Mouse (Mus musculus) macrophage (primary cell): ENCODE results near the gene Fap. TPM values are rescaled to one million over a fixed set of nuclear protein-coding genes. Genes with fewer than 3 reads are reported as not detected.

ENCODE experiments used
- H3K27ac ChIP-seq: fragments of 350-480 bp; formaldehyde crosslinking; 2 replicates; pipeline ENCODE4 v1.9.0; 2021
- H3K36me3 ChIP-seq: fragments of 350-480 bp; formaldehyde crosslinking; 2 replicates; pipeline ENCODE4 v1.9.0; 2021; ENCODE audit errors: inconsistent target
- H3K4me3 ChIP-seq: fragments of 350-480 bp; formaldehyde crosslinking; 2 replicates; pipeline ENCODE4 v1.9.0; 2021; ENCODE audit errors: inconsistent target
- H3K79me2 ChIP-seq: fragments of 350-480 bp; formaldehyde crosslinking; 2 replicates; pipeline ENCODE4 v1.9.0; 2021; ENCODE audit errors: inconsistent target
- WGBS: methylation state at CpG from one replicate; pipeline ENCODE4 v1.1.7; 2026; ENCODE audit warnings: inconsistent platforms; ENCODE audit not compliant: missing documents; 5-methylcytosine and 5-hydroxymethylcytosine counted together
- polyA plus RNA-seq: library from polyadenylated mRNA; stranded (reverse); fragments of 250-400 nt; gene quantifications from 3 replicates; pipeline ENCODE4 v1.2.4, GENCODE M21; 2018; ENCODE audit warnings: inconsistent platforms

Fap gene
- polyA plus RNA-seq, 1 experiment from 2014 or later, result 0.22 TPM

DNA sequence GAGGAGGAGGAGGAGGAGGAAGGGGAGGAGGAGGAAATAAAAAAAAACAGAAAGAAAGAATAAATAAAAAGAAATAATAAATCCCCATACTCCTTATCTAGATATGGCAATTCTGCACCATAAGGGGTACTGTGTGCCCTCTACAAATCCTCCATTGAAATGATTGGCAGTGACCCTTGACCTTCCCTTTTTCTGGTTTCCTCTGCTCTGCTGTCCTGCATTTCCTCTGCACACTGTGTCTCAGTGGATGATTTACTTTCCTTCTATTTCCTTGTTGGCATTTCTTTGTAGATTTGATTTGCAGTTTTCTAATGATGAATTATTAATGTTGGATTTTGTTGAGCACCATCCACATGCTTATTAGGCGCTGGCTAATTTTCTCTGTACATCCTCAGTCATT lies 9.2 kb downstream of the Fap start:
- Histone ChIP-seq H3K79me2 (no peaks in the 10 kb centered on the region), H3K36me3 (no peaks in the 10 kb centered on the region), H3K4me3 (no peak overlapping the region), H3K27ac (no peak overlapping the region)
- 73% methylated on average over 1 of the region's 1 CpGs for WGBS

DNA sequence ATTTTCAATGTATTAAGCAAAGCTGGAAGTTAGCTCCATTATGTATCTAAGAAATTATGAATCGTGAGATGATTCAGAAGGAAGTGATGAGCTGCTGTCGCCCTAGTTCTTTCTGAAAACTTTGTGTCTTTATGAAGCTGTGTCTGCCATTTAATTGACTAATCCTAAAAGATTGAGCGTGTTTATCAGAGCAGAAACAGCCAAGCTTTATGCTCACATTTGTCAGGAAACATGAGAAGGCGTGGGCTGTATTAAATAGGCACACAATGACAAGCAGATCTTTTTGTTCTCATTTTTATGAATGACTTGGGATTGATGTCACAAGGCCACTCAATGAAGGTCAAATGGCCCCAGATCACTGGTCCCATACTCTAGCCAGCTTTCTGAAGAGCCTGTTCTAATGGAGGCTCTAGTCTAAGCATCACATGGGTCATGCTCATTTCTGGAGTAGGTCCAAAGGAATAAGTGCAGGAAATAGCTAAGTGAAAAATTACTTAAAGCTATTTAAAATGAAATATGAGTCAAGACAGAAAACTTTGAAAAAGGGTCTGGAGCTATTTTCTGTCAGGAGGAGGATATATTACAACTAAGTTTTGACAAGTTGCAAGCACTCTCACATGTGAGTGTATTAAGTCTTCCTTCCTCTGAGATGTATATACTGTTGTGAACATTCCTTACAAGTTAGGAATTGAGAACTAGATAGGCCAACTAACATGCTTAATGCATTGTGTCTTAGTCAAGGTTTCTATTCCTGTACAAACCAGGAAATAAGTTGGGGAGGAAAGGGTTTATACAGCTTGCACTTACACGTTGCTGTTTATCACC lies 11.0 kb downstream of the Fap start:
- H3K36me3 ChIP-seq, result no peaks in the 10 kb centered on the region
- H3K4me3 ChIP-seq, result no peak overlapping the region
- WGBS, result 73% methylated on average over 5 of the region's 5 CpGs

DNA sequence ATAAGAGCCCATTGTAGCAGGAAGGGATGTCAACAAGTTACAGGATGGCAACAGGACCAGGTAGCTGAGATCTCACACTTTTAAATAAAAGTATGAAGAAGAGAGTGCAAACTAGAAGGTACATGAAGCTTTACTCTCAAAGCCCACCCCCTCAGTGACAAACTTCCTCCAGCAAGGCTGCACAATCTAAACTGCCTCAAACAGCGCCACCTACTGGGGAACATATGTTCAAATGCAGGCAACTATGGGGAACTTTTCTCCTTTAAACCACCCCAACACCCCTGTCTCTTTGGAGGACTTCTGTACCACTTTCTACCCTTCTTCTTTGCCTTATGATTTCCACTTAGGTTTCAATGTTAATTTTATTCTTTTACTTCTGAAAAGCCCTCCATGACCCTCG lies 16.5 kb downstream of the Fap start:
- Histone ChIP-seq H3K27ac (no peak overlapping the region), H3K4me3 (no peak overlapping the region), H3K36me3 (no peaks in the 10 kb centered on the region), H3K79me2 (no peaks in the 10 kb centered on the region)
- WGBS, result 100% methylated on average over 2 of the region's 2 CpGs

More for the DNA sequence above, 11.0 kb downstream of the Fap start:
- Histone ChIP-seq H3K27ac (no peak overlapping the region), H3K79me2 (no peaks in the 10 kb centered on the region)

DNA sequence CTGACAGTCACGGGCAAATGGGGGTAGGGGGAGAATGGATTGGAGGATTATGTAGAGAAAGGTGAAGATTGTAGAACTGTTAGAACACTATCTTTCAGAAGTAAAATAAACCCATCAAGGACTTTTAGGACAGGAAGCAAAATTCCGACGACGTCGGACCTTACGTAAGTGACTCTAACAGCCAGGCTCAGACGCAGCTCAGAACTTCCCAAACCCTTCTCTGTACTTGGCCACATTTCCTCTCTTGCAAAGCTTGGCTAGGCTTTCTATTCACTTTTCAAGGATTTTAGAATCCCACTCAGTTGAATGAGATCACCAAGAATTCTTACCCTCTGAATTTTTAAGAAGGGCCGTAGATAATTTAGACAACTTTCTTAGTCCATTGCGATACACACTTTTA lies 17.5 kb downstream of the Fap start:
- Histone ChIP-seq H3K4me3 (no peak overlapping the region), H3K36me3 (no peaks in the 10 kb centered on the region)
- WGBS, result 92% methylated on average over 9 of the region's 9 CpGs

DNA sequence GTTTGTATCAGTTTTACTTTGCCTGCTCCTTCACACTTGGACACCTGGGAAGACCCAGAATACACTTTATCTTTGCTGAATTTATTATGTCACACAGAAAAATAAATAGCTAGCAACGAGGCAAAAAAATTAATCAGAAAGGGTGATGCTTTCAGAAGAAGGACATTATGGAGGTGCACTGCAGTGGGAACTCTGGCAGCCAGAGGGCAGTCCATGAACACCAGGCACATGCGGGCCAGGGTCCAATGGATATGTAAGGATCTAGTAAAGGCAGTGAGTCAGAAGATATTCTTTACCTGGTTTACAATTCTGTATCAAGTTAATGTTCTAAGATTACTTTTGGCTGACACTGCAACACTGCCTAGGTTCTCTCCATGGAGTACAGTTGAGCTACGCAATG lies 24.2 kb downstream of the Fap start:
- no peak overlapping the region for H3K4me3 ChIP-seq
- H3K27ac ChIP-seq, result no peak overlapping the region
- WGBS, result 69% methylated on average over 3 of the region's 3 CpGs
- H3K36me3 ChIP-seq, result no peaks in the 10 kb centered on the region
- H3K79me2 ChIP-seq, result no peaks in the 10 kb centered on the region

More for the DNA sequence above, 17.5 kb downstream of the Fap start:
- H3K27ac ChIP-seq, result no peak overlapping the region
- H3K79me2 ChIP-seq, result no peaks in the 10 kb centered on the region

- no peak overlapping the region for H3K27ac ChIP-seq
- 81% methylated on average over 4 of the region's 4 CpGs for WGBS
- H3K36me3 ChIP-seq, result no peaks in the 10 kb centered on the region
- no peaks in the 10 kb centered on the region for H3K79me2 ChIP-seq
- H3K4me3 ChIP-seq, result no peak overlapping the region
These were observed 24.7 kb downstream of the Fap start for GRCm38 (mm10) chr2:62549131-62549530.

DNA sequence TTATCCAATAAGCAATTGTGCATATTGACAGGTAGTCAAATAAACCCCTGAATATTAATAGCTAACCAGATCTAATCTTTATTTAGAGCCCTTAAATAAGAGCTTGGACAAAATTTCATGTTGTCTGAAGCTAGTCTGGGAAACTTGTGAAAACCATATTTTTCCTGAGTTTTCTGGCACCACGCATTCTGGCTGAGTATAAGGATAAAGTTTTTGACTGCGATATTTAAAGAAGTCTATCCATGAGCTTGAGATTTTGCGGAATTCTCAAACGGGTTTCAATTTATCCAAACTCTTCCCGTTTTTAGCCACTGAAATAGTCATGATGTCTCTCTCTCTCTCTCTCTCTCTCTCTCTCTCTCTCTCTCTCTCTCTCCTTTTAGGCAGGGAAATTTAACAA lies 25.8 kb downstream of the Fap start:
- Histone ChIP-seq H3K79me2 (no peaks in the 10 kb centered on the region), H3K36me3 (no peaks in the 10 kb centered on the region), H3K27ac (no peak overlapping the region), H3K4me3 (no peak overlapping the region)
- 93% methylated on average over 5 of the region's 5 CpGs for WGBS

DNA sequence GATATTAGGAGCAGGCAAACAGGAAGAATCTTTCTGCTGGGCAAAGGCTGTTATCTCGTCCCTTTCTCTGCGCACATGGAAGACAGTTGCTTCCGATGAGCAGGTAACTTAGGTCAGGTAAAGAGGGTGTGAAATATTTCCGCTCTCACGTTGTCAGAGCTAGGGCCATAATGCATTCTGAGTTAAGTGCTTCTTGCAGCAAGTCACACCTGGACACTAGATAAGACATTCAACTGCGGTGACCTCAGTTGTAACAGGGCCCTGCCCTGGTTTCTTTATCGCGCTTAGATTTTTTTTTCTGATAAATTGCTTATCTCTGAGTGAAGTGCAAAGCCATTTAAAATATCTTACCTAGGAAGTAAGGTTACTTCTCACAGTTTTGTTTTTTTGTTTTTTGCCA lies 38.4 kb downstream of the Fap start:
- Histone ChIP-seq H3K4me3 (no peak overlapping the region), H3K36me3 (no peaks in the 10 kb centered on the region), H3K79me2 (no peaks in the 10 kb centered on the region), H3K27ac (no peak overlapping the region)
- WGBS, result 90% methylated on average over 8 of the region's 8 CpGs

GRCm38 (mm10) chr2:62531065-62531464 lies 42.8 kb downstream of the Fap start:
- Histone ChIP-seq H3K4me3 (no peak overlapping the region), H3K79me2 (no peaks in the 10 kb centered on the region), H3K36me3 (no peaks in the 10 kb centered on the region), H3K27ac (no peak overlapping the region)
- 89% methylated on average over 1 of the region's 1 CpGs for WGBS

DNA sequence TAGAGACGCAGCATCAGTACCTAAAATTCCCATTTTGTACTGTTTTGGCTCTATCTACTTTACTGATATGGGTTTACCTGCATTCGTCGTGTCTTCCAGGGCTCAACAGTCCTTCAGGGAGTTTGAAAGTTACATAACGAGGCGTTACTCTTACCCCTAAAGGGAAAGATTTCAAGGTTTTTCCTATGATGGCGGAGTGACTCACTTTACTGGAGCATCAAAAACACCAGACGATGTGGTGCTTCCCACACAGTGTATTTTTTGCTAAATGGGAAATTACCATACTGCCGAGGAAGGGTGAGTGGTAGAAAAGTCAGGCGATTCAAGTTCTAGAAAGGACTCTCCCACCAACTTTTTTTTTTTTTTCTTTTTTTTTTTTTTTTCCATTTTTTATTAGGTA lies 47.5 kb downstream of the Fap start:
- no peak overlapping the region for H3K4me3 ChIP-seq
- WGBS, result 96% methylated on average over 9 of the region's 9 CpGs
- H3K27ac ChIP-seq, result no peak overlapping the region
- no peaks in the 10 kb centered on the region for H3K36me3 ChIP-seq
- H3K79me2 ChIP-seq, result no peaks in the 10 kb centered on the region

DNA sequence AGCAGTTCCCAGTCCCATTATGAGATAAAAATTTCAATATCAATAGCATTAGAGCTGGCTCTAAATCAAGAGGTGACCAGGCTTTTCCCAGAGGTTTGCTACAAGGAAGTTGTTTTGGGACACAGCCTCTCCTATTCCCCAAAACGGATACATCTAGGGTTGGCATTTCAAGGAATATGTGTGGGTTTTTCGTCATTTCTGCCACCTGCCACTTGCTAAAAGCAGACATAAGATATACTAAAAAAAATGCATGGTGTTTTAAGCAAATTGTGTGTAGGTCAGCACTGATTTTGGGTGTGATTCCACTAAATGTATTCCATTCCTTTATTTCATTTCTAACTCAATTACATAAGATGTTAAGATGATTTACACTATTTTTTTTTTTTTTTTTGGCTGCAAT lies 56.1 kb downstream of the Fap start:
- H3K4me3 ChIP-seq, result no peak overlapping the region
- H3K27ac ChIP-seq, result no peak overlapping the region
- no peaks in the 10 kb centered on the region for H3K36me3 ChIP-seq
- no peaks in the 10 kb centered on the region for H3K79me2 ChIP-seq
- 84% methylated on average over 2 of the region's 2 CpGs for WGBS

DNA sequence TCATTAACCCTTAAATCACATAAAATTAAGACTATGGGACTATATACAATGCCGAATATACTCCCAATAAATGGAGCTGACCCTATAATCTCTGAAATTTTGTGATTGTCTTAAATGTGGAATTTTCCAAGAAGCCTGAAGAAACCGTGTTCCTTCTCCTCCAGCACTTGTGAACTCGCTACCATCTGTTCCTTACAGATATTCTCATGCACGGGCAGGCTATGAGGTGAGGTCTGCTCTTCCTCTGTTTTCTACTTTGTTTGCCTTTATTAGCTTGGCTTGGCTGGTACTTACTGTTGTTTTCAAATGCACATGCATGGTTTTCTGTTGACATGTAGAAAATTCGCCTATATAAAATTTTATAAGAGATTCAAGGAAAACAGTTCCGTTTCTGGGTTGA lies 59.4 kb downstream of the Fap start:
- Histone ChIP-seq H3K79me2 (no peaks in the 10 kb centered on the region), H3K27ac (no peak overlapping the region), H3K4me3 (no peak overlapping the region), H3K36me3 (no peaks in the 10 kb centered on the region)
- WGBS, result 94% methylated on average over 6 of the region's 6 CpGs

- H3K79me2 ChIP-seq, result no peaks in the 10 kb centered on the region
- 90% methylated on average over 14 of the region's 15 CpGs for WGBS
- H3K36me3 ChIP-seq, result no peaks in the 10 kb centered on the region
- H3K27ac ChIP-seq, result no peak overlapping the region
- H3K4me3 ChIP-seq, result no peak overlapping the region
These were observed 60.4 kb downstream of the Fap start for GRCm38 (mm10) chr2:62513477-62513876.

DNA sequence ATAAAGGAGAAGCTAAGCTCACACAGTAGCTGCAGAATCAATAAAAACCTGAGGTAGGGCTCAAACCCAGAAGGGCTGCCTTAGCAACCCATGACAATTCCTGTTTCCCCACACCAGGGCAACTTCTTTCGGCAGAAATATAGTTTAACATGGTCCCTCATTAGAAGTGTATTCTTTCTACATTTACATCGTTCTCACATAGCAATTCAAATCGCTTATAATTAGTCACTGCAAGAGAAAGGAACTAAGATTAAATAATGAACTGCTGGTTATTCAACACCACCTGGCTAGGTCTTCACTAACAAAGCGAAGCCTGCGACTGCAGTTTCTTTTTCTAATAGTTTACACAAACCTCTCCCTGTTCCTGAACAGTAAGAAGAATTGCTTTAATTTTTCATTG lies 66.7 kb downstream of the Fap start:
- Histone ChIP-seq H3K36me3 (no peaks in the 10 kb centered on the region), H3K79me2 (no peaks in the 10 kb centered on the region), H3K4me3 (no peak overlapping the region), H3K27ac (no peak overlapping the region)
- WGBS, result 93% methylated on average over 5 of the region's 5 CpGs

GRCm38 (mm10) chr2:62506441-62506840 lies 67.4 kb downstream of the Fap start:
- H3K79me2 ChIP-seq, result no peaks in the 10 kb centered on the region
- H3K36me3 ChIP-seq, result no peaks in the 10 kb centered on the region
- 100% methylated on average over 2 of the region's 2 CpGs for WGBS
- no peak overlapping the region for H3K4me3 ChIP-seq
- H3K27ac ChIP-seq, result no peak overlapping the region

GRCm38 (mm10) chr2:62504269-62504796 lies 69.5 kb downstream of the Fap start:
- 100% methylated on average over 4 of the region's 4 CpGs for WGBS
- Histone ChIP-seq H3K36me3 (no peaks in the 10 kb centered on the region), H3K4me3 (no peak overlapping the region), H3K79me2 (no peaks in the 10 kb centered on the region), H3K27ac (no peak overlapping the region)
